Mouse (Mus musculus): ENCODE measurements around the gene Zfp212.
A peak's percentile ranks its signal among the peaks of the same experiment; 100 is the strongest.
"Not testable (repeated sequence)": the region's sequence is repeated elsewhere in the genome, so short reads cannot be mapped to it uniquely, and the experiment has no call there.

Zfp212 gene

GRCm38 (mm10) chr6:47943021-47943691, 22.9 kb downstream of the Zfp212 start:
- DNase-seq (ENCODE audit: low spot score), result peak; percentile 71

- DNase-seq (ENCODE audit: low spot score), result no peak
Measured at GRCm38 (mm10) chr6:47943721-47944120, 23.4 kb downstream of the Zfp212 start.

GRCm38 (mm10) chr6:47947388-47947787, 27.1 kb downstream of the Zfp212 start:
- no peak for DNase-seq (ENCODE audit: low spot score)

DNA sequence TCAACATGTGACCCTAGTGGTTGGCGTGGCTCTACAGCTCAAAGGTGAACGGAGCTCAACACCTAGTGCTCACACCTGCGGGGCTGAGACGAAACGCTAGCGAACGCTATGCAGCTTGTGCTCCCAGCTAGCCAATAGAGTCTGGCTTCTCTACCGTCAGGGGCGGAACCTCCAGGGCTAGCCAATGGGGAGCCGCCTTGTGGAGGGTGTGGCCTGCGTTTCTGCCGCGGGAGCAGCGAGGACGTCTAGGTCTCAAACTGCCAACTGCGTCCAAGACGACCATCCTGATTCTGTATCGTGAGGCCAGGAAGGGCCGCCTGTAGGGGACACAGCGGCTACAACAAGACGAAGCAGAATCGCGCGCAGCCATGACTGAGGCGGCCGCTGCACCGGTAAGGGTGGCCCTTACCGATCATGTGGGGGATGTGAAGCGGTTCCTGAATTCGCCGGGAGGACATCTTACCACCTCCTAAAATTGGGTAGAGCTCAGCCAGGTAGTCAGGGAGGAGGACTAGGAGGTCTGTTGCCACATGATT, 33.0 kb downstream of the Zfp212 start, which contains the start of gene Zfp956:
TSS of gene Zfp956 (plus strand) at position 200 of the 536 bp plus-strand sequence.
- peak; percentile 97 for DNase-seq (ENCODE audit: low spot score)

GRCm38 (mm10) chr6:47954425-47954824, 34.1 kb downstream of the Zfp212 start:
- no peak for DNase-seq (ENCODE audit: low spot score)

GRCm38 (mm10) chr6:47957816-47958215, 37.5 kb downstream of the Zfp212 start:
- DNase-seq (ENCODE audit: low spot score), result no peak

- DNase-seq (ENCODE audit: low spot score), result no peak
Measured at GRCm38 (mm10) chr6:47960685-47961421, 40.6 kb downstream of the Zfp212 start.

GRCm38 (mm10) chr6:47963051-47963450, 42.8 kb downstream of the Zfp212 start:
- no peak for DNase-seq (ENCODE audit: low spot score)

DNA sequence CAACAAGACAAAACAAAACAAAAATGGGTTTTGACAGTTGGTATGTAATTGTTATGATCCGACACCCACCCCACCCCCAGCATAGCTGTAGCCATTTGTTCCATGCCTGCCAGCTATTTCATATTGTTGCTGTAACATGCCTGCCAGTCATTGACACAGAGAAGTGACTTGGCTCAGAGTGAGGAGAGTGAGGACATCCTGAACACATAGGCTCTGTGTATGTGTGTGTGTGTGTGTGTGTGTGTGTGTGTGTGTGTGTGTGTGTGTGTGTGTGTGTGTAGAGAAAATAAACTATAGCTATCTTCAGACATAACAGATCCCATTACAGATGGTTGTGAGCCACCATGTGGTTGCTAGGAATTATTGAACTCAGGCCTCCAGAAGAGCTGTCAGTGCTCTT, 47.9 kb downstream of the Zfp212 start:
- not testable (repeated sequence) for DNase-seq (ENCODE audit: low spot score)

GRCm38 (mm10) chr6:47974599-47974998, 54.3 kb downstream of the Zfp212 start:
- DNase-seq (ENCODE audit: low spot score), result no peak

GRCm38 (mm10) chr6:47978897-47979368, 58.7 kb downstream of the Zfp212 start:
- DNase-seq (ENCODE audit: low spot score), result peak; percentile 87
